Mouse (Mus musculus) embryo, embryonic 10 days (tissue): ENCODE data around the gene Vrk1.

Source experiments
- DNase-seq: peaks from one replicate; pipeline ENCODE4 v3.0.0-alpha.2; 2015; ENCODE audit warnings: low spot score

The Vrk1 gene

GRCm38 (mm10) chr12:106001775-106002174 lies 8.3 kb upstream of the Vrk1 start:
- DNase-seq = no peak

GRCm38 (mm10) chr12:106004719-106005118 lies 5.3 kb upstream of the Vrk1 start:
- no peak for DNase-seq

DNA sequence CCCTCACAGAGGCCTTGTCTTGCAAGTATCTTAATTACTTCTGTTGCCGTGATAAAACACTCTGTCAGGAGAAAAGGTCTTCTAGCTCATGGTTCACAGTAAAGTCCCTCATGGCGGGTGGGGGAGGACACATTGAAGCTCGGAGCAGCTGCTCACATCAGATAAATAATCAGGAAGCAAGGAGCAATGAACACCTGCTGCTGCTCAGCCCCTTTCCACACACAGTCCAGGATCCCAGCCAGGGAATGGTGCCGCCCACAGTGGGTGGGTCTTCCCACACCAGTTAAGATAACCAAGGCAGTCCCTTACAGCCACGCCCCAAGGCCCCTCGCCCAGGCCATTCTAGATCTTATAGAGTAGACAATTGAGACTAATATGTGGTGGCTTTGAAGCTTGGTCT lies 3.8 kb upstream of the Vrk1 start:
- DNase-seq = no peak

GRCm38 (mm10) chr12:106008348-106009050 lies 1.5 kb upstream of the Vrk1 start:
- DNase-seq = no peak

DNA sequence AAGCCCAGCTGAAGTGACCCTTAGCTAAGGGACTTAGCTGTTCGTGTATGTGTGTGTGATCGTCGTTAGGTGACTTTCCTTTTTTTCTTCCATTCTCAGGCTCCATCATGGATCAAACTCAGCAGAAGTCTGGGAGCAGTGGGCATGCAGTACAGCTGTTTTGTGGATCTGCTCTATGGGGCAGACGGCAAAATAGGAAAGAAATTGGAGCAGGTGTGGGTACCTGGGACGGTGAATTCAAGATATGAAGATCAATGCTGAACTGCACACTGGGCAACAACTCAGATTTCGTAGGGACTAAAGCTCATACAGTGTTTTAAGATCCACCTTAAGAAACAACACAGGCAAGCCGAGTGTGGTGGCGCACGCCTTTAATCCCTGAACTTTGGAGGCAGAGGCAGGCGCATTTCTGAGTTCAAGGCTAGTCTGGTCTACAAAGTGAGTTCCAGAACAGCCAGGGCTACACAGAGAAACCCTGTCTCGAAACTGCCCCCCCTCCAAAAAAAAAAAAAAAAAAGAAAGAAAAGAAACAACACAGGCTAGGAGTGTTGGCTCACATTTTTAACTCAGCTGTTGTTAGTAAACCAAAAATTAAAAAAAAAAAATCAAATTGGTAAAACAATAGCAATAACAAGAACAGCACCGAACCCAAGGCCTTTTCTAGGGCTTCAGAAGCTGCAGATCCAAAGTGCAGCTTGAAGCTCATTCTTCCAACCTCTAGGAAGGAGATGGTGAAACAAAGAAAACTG lies 732 bp upstream of the Vrk1 start:
- no peak for DNase-seq

- DNase-seq = no peak
Observed at GRCm38 (mm10) chr12:106012161-106012560, 2.1 kb downstream of the Vrk1 start.

DNA sequence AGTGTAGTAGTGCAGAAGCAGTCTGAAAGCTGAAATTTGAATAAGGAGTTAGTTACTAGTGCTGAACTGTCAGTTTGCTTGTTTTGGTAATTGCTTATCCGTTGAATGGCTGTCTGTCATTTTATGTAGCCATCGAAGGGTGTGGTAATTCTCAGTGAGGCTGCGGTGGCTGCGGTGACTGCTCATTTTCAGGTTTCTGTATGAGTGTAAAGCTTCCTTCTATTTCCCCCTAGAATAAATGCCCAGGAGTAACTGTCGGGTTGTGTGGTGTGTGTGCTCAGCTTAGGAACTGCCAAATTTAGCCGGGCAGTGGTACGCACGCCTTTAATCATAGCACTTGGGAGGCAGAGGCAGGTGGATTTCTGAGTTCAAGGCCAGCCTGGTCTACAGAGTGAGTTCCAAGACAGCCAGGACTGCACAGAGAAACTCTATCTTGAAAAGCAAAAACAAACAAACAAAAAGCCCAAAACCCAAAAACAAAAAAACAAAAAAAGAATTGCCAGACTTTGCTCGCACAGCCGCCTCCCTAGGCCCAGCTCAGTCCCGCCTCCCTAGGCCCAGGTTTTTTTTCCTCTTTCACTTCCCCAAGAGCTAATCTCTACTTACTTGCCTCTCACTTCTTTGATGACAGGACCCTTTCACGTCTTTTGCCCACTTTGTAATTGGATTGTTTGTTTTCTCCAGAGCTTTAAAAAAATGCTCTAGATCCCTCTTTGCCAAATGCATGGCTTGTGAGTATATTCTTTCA lies 6.4 kb downstream of the Vrk1 start:
- no peak for DNase-seq

- DNase-seq = no peak
Observed at GRCm38 (mm10) chr12:106020063-106020462, 10.0 kb downstream of the Vrk1 start.

- DNase-seq = no peak
Observed at GRCm38 (mm10) chr12:106023652-106024051, 13.6 kb downstream of the Vrk1 start.

DNA sequence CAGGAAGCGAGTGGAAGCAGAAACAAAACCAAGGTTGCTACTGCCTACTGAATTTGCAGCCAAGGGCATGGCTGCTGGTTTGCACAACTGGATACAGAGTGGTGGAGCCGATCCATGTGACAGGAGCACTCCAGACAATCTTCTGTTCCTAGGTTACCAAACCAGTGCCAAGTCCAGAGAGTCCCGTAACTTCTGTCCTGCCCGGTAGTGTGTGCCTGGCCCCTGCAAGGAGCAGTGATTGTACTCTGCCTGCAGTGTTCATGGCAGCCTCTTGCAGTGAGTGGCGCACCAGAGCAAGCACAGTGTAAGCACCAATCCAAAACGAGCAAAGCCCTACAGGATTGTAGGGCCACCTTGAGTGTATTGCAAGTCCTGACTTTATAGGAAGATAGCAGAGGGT lies 15.4 kb downstream of the Vrk1 start:
- no peak for DNase-seq

DNA sequence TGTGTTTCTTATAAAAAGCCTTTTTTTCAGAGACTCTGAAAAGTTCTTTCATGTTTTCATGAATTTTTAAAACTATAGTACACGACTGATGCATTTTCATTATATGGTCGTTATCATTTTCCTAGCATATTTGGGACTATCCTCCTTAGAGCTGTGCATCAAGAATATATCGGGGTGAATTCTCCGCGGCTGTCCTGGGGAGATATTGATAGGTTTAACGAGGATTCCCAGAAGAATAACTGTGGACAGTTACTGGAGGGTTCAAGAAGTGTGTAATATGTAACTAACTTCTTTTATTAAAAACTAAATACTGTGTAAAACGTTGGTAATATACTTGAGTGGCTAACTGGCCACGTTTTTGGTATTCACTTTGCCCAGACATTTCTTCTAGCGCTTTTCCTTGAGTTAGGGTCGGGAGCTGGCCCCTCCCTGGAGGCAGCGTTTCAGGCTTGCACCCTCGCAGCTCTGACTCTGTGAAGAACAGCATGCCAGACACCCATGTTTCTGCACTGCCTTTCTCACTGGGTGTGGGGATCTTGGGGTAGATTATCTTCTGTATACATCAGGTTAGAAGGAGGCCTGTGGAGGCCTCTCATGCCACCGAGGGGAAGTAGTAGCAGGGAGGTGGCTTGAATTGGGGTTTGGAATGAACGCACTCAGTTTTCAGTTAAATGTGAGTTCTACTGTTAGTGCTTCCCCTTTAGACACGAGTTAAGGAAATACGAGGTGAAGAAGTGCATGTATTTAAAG lies 16.5 kb downstream of the Vrk1 start:
- no peak for DNase-seq

GRCm38 (mm10) chr12:106027372-106027771 lies 17.3 kb downstream of the Vrk1 start:
- no peak for DNase-seq

DNA sequence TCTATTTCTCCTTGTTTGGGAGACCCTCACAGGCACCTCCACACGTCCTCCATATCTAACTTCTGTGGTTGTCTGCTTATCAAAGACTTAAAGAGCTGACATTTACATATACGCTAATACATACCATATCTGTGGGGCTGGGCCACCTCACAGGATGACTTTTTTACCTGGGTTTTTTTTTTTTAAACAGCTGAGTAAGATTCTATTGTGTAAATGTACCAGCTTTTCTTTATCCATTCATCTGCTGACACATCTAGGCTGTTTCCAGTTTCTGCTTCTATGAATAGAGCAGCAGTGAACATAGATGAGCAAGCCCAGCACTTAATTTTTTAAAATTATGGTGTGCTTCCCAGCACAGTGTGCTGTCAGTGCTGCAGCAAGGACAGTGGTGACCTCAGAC lies 19.6 kb downstream of the Vrk1 start:
- DNase-seq = no peak

- DNase-seq = no peak
Observed at GRCm38 (mm10) chr12:106030146-106030745, 20.2 kb downstream of the Vrk1 start.

- DNase-seq = no peak
Observed at GRCm38 (mm10) chr12:106030796-106031195, 20.8 kb downstream of the Vrk1 start.

GRCm38 (mm10) chr12:106031916-106032315 lies 21.9 kb downstream of the Vrk1 start:
- no peak for DNase-seq

GRCm38 (mm10) chr12:106032361-106032760 lies 22.3 kb downstream of the Vrk1 start:
- DNase-seq = no peak

- DNase-seq = no peak
Observed at GRCm38 (mm10) chr12:106034267-106034666, 24.2 kb downstream of the Vrk1 start.

DNA sequence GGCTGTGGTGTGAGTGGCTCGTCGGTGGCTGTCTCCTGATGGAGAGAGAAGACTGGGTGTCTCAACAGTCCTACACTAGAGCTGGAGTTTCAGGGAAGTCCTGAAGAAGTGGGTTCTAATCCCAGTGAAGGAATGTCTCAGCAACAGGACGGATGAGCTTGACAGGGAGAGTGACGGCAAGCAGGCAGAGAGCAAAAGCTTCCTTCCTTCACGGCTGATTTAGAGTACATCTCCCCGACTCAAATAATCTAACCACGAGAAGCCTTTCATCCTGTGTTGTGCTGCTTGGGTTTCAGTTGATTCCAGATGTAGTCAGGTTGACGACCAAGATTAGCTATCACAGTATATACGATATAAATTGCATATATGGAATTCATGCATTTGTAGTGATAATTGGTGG lies 24.7 kb downstream of the Vrk1 start:
- no peak for DNase-seq

- no peak for DNase-seq
Observed at GRCm38 (mm10) chr12:106040259-106040658, 30.2 kb downstream of the Vrk1 start.

DNA sequence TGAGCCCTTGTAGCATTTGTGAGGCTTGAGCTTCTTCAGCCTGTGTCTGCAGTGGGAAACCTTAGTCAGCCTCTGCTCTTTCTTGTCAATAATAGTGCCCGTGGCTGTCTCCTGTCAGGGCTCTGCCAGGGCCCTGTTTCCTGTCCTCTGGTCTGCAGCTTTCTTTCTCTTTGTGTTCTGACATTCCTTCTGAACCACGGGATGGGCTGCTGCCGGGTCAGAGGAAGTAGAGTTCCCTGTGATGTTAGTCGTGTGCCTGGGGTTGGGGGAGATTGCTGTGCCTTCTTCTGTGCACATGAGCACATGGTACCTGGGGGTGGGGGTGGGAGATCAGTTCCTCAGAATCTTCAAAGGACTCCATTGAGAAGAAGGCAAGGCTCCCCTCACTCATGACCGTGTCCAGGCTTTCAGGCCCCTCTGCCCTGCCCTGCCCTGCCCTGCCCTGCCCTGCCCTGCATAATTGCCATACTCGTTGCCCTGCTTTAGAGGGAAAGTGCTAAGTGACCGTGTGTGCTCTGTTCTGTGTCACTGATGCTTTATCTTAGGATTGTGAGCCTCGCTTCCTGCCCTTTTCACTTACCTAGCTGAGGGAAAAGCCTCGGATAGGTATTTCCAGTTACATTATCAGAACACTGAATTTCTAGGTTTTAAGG lies 36.2 kb downstream of the Vrk1 start:
- no peak for DNase-seq
